Mouse (Mus musculus) heart, postnatal 0 days (tissue): ENCODE measurements around the gene Srrt. TPM values are rescaled to one million over a fixed set of nuclear protein-coding genes. Genes with fewer than 3 reads are reported as not detected.

Experiments
- ATAC-seq: fragments of 200-750 bp; cut with Nextera tagmentation; 2 replicates; pipeline ENCODE4 v1.8.0; 2017; ENCODE audit warnings: low read depth, moderate number of reproducible peaks, moderate library complexity; ENCODE audit not compliant: insufficient read depth
- DNase-seq: peaks from one replicate; pipeline ENCODE4 v3.0.0-alpha.2; 2016; ENCODE audit warnings: low spot score
- H3K27ac ChIP-seq: fragments of 300-500 bp; sonication (generic); 2 replicates; pipeline ENCODE4 v1.5.1; 2014; ENCODE audit warnings: low read depth, mild to moderate bottlenecking
- H3K27me3 ChIP-seq: fragments of 300-500 bp; sonication (generic); 2 replicates; pipeline ENCODE4 v1.6.1; 2014; ENCODE audit warnings: low read length, mixed read lengths; ENCODE audit not compliant: control insufficient read depth, insufficient read depth
- H3K36me3 ChIP-seq: fragments of 300-500 bp; sonication (generic); replicated peaks from 2 replicates; pipeline ENCODE4 v1.6.1; 2014; ENCODE audit warnings: low read length, mixed read lengths; ENCODE audit not compliant: control insufficient read depth, insufficient read depth
- H3K4me1 ChIP-seq: fragments of 300-500 bp; sonication (generic); 2 replicates; pipeline ENCODE4 v1.6.1; 2014; ENCODE audit warnings: antibody characterized with exemption; ENCODE audit not compliant: control insufficient read depth, insufficient read depth
- H3K4me2 ChIP-seq: fragments of 300-500 bp; sonication (generic); 2 replicates; pipeline ENCODE4 v1.6.1; 2014; ENCODE audit warnings: low read depth, mild to moderate bottlenecking, low read length, moderate library complexity
- H3K4me3 ChIP-seq: fragments of 300-500 bp; sonication (generic); 2 replicates; pipeline ENCODE4 v1.5.1; 2014; ENCODE audit warnings: low read depth, low read length
- H3K9ac ChIP-seq: fragments of 300-500 bp; sonication (generic); replicated peaks from 2 replicates; pipeline ENCODE4 v1.6.1; 2014; ENCODE audit warnings: low read depth, low read length, mixed read lengths
- H3K9me3 ChIP-seq: fragments of 300-500 bp; sonication (generic); replicated peaks from 2 replicates; pipeline ENCODE4 v1.6.1; 2016; ENCODE audit warnings: low read length; ENCODE audit not compliant: control insufficient read depth
- CTCF ChIP-seq: IDR thresholded peaks from 2 replicates; pipeline ENCODE4 v1.5.1; 2016; ENCODE audit warnings: antibody characterized with exemption, control low read depth, low read depth
- EP300 ChIP-seq: IDR thresholded peaks from 2 replicates; pipeline ENCODE4 v1.6.1; 2016; ENCODE audit warnings: antibody characterized with exemption, low read depth
- WGBS: fragments of 180-500 bp; shearing (Covaris S2); extraction: QIAGEN DNeasy Blood & Tissue Kit; methylation state at CpG from one replicate; pipeline ENCODE4 v1.1.7; 2014; 5-methylcytosine and 5-hydroxymethylcytosine counted together
- polyA plus RNA-seq: library from polyadenylated mRNA; unstranded; fragments of >200 nt; fragmentation: Nextera tagmentation; extraction: Ambion mirVana; gene quantifications from 2 replicates; pipeline ENCODE4 v1.2.1, GENCODE M21; 2015
- total RNA-seq: library from RNA; depleted of rRNA; stranded (reverse); fragments of >200 nt; gene quantifications from 2 replicates; pipeline ENCODE4 v1.2.3, GENCODE M21; 2014; ENCODE audit warnings: low replicate concordance

The Srrt gene
- total and polyA plus RNA-seq, 2 experiments from 2014 or later = 34.9 to 139 TPM

DNA sequence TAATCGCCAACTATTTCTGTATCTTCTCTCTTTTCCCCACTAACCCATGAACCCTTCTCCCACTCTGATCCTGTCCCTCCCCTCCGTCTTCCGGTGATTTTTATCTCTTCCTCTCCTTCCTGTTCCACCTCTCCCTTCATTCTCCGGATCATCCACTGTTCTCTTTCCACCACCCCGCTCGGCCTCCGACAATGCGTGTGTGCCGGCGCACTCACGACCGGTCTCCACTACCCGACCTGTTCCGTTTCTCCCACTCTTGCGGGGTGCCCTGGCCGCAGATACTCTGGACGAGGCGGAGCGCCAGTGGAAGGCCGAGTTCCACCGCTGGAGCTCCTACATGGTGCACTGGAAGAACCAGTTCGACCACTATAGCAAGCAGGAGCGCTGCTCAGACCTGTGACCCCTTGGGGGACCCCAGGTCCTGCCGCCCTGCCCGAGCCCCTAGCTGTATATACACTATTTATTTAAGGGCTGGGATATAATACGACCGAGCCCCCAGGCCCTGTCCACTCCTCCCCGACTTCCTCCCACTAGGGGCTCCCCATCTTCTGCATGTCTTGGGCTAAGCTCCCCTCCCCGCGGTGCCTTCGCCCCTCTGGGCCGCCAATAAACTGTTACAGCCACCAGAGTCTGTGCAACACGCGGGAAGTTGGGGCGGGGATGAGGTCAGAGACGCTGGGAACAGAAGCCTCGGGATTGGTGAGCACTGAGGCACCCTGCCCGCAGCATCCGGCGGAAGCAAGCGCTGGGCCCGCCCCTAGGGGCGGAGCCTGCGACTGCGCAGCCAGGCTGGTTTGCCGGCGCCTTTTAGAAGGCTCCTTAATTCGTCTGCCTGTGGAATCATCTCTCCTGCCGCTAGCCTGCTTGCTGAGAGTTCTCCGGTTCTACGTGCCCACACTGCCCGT is 13.4 kb downstream of the Srrt start, which contains the start of gene Ufsp1:
Ufsp1 (plus strand) TSS at position 791 of the 905 bp plus-strand sequence.
- peaks cover 23% of the 10 kb centered on the region for H3K4me1 ChIP-seq
- peak within 1 kb of the TSS; percentile 61 for H3K4me3 ChIP-seq
- ATAC-seq (peak; percentile 96), DNase-seq (peak; percentile 95)
- peaks cover 41% of the 10 kb centered on the region for H3K36me3 ChIP-seq
- peak within 1 kb of the TSS; percentile 92 for H3K27ac ChIP-seq
- H3K9me3 ChIP-seq = no peaks in the 10 kb centered on the region
- H3K4me2 ChIP-seq = peak within 1 kb of the TSS; percentile 96
- WGBS = under 1% methylated on average over 52 of the region's 52 CpGs
- TF ChIP-seq CTCF = no peak
- no peak for TF ChIP-seq EP300
- peaks cover 23% of the 10 kb centered on the region for H3K27me3 ChIP-seq
- peak within 1 kb of the TSS; percentile 66 for H3K9ac ChIP-seq

GRCm38 (mm10) chr5:137293282-137293681 is 14.2 kb downstream of the Srrt start:
- peak overlapping the region; percentile 92 for H3K27ac ChIP-seq
- H3K27me3 ChIP-seq = peaks cover 27% of the 10 kb centered on the region
- peak overlapping the region; percentile 66 for H3K9ac ChIP-seq
- H3K36me3 ChIP-seq = peaks cover 33% of the 10 kb centered on the region
- H3K4me2 ChIP-seq = peak overlapping the region; percentile 96
- ATAC-seq = peak; percentile 24; the same call in 1 of the 2 replicates
- H3K4me1 ChIP-seq = peaks cover 29% of the 10 kb centered on the region
- TF ChIP-seq EP300 (no peak), CTCF (0 out of 2 replicates have a peak, but pooled peaks have one; percentile 4)
- peak overlapping the region; percentile 61 for H3K4me3 ChIP-seq
- under 1% methylated on average over 14 of the region's 15 CpGs for WGBS
- peak; percentile 50 for DNase-seq
- H3K9me3 ChIP-seq = no peaks in the 10 kb centered on the region

DNA sequence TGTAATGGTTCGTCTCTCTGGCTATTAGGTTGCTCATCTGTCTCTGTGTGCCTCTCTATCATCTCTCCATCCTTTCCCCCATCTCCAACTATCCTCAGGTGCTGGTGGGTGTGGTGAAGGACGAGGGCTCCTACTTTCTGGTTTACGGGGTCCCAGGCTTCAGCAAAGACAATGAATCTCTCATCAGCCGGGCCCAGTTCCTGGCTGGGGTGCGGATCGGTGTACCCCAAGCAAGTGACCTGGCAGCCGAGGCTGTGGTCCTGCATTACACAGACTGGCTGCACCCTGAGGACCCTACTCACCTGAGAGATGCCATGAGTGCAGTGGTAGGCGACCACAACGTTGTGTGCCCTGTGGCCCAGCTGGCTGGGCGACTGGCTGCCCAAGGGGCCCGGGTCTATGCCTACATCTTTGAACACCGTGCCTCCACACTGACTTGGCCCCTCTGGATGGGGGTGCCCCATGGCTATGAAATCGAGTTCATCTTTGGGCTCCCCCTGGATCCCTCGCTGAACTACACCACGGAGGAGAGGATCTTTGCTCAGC is 16.0 kb downstream of the Srrt start:
- Histone ChIP-seq H3K36me3 (peaks cover 15% of the 10 kb centered on the region), H3K4me3 (no peak overlapping the region), H3K9me3 (no peaks in the 10 kb centered on the region), H3K4me1 (peaks cover 34% of the 10 kb centered on the region), H3K27ac (no peak overlapping the region), H3K4me2 (no peak overlapping the region), H3K9ac (no peak overlapping the region), H3K27me3 (peaks cover 41% of the 10 kb centered on the region)
- TF ChIP-seq EP300 = no peak
- TF ChIP-seq CTCF = no peak
- ATAC-seq (no peak), DNase-seq (no peak)
- 77% methylated on average over 15 of the region's 15 CpGs for WGBS

DNA sequence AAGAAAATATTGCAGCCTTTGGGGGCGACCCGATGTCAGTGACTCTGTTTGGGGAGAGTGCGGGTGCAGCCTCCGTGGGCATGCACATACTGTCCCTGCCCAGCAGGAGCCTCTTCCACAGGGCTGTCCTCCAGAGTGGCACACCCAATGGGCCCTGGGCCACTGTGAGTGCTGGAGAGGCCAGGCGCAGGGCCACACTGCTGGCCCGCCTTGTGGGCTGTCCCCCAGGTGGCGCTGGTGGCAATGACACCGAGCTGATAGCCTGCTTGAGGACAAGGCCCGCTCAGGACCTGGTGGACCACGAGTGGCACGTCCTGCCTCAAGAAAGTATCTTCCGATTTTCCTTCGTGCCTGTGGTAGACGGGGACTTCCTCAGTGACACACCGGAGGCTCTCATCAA is 16.8 kb downstream of the Srrt start:
- WGBS = 19% methylated on average over 15 of the region's 15 CpGs
- DNase-seq (no peak), ATAC-seq (no peak)
- H3K4me2 ChIP-seq = no peak overlapping the region
- peaks cover 34% of the 10 kb centered on the region for H3K4me1 ChIP-seq
- H3K27ac ChIP-seq = no peak overlapping the region
- H3K9me3 ChIP-seq = no peaks in the 10 kb centered on the region
- peaks cover 7% of the 10 kb centered on the region for H3K36me3 ChIP-seq
- H3K4me3 ChIP-seq = no peak overlapping the region
- H3K27me3 ChIP-seq = peaks cover 41% of the 10 kb centered on the region
- TF ChIP-seq EP300 = no peak
- TF ChIP-seq CTCF = peak; percentile 59
- no peak overlapping the region for H3K9ac ChIP-seq

DNA sequence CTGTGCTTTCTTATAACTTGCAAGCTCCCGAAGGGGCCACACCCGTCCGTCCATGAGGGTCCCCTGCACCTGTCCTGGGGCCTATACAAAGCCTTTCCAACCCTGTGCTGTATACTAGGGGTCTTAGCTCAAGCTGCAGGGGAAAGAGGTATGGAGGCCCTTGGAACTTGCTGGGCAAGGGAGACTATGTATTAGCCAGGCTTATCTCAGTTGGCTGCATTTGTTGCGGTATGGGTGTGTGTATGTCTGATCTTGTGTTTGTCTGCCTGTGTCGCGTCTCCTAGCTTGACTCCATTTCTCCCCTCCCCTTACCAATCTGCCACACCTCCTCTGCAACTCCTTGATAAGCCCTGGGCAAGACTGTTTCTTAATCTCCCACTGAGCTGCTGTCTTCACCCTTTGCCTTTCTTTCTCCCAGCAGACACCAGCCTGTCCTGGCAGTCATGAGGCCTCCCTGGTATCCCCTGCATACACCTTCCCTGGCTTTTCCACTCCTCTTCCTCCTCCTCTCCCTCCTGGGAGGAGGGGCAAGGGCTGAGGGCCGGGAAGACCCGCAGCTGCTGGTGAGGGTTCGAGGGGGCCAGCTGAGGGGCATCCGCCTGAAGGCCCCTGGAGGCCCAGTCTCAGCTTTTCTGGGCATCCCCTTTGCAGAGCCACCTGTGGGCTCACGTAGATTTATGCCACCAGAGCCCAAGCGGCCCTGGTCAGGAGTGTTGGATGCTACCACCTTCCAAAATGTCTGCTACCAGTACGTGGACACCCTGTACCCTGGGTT is 17.7 kb downstream of the Srrt start:
- ATAC-seq = no peak
- no peak overlapping the region for H3K4me3 ChIP-seq
- H3K9ac ChIP-seq = no peak overlapping the region
- H3K4me1 ChIP-seq = peaks cover 32% of the 10 kb centered on the region
- peaks cover 41% of the 10 kb centered on the region for H3K27me3 ChIP-seq
- no peak for DNase-seq
- no peak for TF ChIP-seq CTCF
- TF ChIP-seq EP300 = no peak
- H3K27ac ChIP-seq = no peak overlapping the region
- WGBS = 53% methylated on average over 13 of the region's 13 CpGs
- H3K4me2 ChIP-seq = peak overlapping the region; percentile 77; the same call in 1 of the 2 replicates
- H3K9me3 ChIP-seq = no peaks in the 10 kb centered on the region
- H3K36me3 ChIP-seq = no peaks in the 10 kb centered on the region
